Mouse (Mus musculus) lung, postnatal 0 days (tissue): Measurements from ENCODE around the gene Smpd3. TPM values are rescaled to one million over a fixed set of nuclear protein-coding genes. Genes with fewer than 3 reads are reported as not detected.
"Not testable (repeated sequence)": the region's sequence is repeated elsewhere in the genome, so short reads cannot be mapped to it uniquely, and the experiment has no call there.

Experiments used
- ATAC-seq: fragments of 200-750 bp; cut with Nextera tagmentation; 2 replicates; pipeline ENCODE4 v1.8.0; 2017; ENCODE audit warnings: moderate library complexity
- DNase-seq: peaks from one replicate; pipeline ENCODE4 v3.0.0-alpha.2; 2016; ENCODE audit warnings: low spot score
- H3K27ac ChIP-seq: fragments of 300-500 bp; sonication (generic); 2 replicates; pipeline ENCODE4 v1.5.1; 2014; ENCODE audit warnings: antibody characterized with exemption, mild to moderate bottlenecking, low read length, mixed read lengths
- H3K27me3 ChIP-seq: fragments of 300-500 bp; sonication (generic); replicated peaks from 2 replicates; pipeline ENCODE4 v1.6.1; 2014; ENCODE audit warnings: low read length, mixed read lengths; ENCODE audit not compliant: insufficient read depth
- H3K36me3 ChIP-seq: fragments of 300-500 bp; sonication (generic); 2 replicates; pipeline ENCODE4 v1.6.1; 2014; ENCODE audit warnings: low read length, mixed read lengths; ENCODE audit not compliant: insufficient read depth
- H3K4me1 ChIP-seq: fragments of 300-500 bp; sonication (generic); 2 replicates; pipeline ENCODE4 v1.6.1; 2014; ENCODE audit warnings: antibody characterized with exemption, low read depth, low read length, mixed read lengths; ENCODE audit not compliant: insufficient read depth
- H3K4me2 ChIP-seq: fragments of 300-500 bp; sonication (generic); replicated peaks from 2 replicates; pipeline ENCODE4 v1.6.1; 2014; ENCODE audit warnings: low read depth, mild to moderate bottlenecking, low read length, moderate library complexity, mixed read lengths
- H3K4me3 ChIP-seq: fragments of 300-500 bp; sonication (generic); 2 replicates; pipeline ENCODE4 v1.5.1; 2014; ENCODE audit warnings: low read depth, low read length
- H3K9ac ChIP-seq: fragments of 300-500 bp; sonication (generic); replicated peaks from 2 replicates; pipeline ENCODE4 v1.6.1; 2014; ENCODE audit warnings: low read depth, mild to moderate bottlenecking
- H3K9me3 ChIP-seq: fragments of 300-500 bp; sonication (generic); 2 replicates; pipeline ENCODE4 v1.6.1; 2016; ENCODE audit warnings: low read length, mixed read lengths
- CTCF ChIP-seq: IDR thresholded peaks from 2 replicates; pipeline ENCODE4 v1.5.1; 2016; ENCODE audit warnings: antibody characterized with exemption, mild to moderate bottlenecking
- EP300 ChIP-seq: IDR thresholded peaks from 2 replicates; pipeline ENCODE4 v1.6.1; 2016; ENCODE audit warnings: antibody characterized with exemption, mild to moderate bottlenecking, control low read depth
- WGBS: fragments of 180-500 bp; shearing (Covaris S2); extraction: QIAGEN DNeasy Blood & Tissue Kit; methylation state at CpG from one replicate; pipeline ENCODE4 v1.1.7; 2014; 5-methylcytosine and 5-hydroxymethylcytosine counted together
- polyA plus RNA-seq: library from polyadenylated mRNA; unstranded; fragments of >200 nt; fragmentation: Nextera tagmentation; extraction: Ambion mirVana; gene quantifications from 2 replicates; pipeline ENCODE4 v1.2.1, GENCODE M21; 2015

Gene Smpd3
- polyA plus RNA-seq, 1 experiment from 2014 or later, result 1.7 TPM

GRCm38 (mm10) chr8:106308082-106308786, 29.6 kb downstream of the Smpd3 start:
- ATAC-seq, result peak; percentile 97
- H3K27ac ChIP-seq, result peak overlapping the region; percentile 68; the same call in 1 of the 2 replicates

DNA sequence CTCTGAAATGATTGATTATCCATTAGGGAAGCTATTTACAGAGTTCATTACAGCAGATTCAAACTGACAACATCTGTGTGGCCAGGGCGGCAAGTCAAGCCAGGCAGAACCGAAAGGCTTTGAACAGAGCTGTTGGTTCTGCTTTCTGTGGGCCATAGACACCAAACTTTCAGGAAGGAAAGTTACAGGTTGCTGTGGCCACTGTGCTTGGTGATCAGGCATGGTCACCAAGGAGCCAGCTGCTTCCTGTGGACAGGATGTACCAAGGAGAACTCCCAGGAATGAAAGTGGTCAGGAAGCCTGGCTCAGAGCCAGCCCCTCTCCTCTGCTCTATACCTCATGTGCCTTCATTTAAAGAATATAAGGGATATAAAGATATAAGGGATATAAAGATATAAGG, 30.2 kb downstream of the Smpd3 start:
- ATAC-seq (peak; percentile 73), DNase-seq (peak; percentile 75)
- Histone ChIP-seq H3K27me3 (no peaks in the 10 kb centered on the region), H3K36me3 (no peaks in the 10 kb centered on the region), H3K9ac (no peak overlapping the region), H3K4me3 (no peak overlapping the region), H3K4me2 (no peak overlapping the region), H3K9me3 (no peaks in the 10 kb centered on the region), H3K4me1 (no peaks in the 10 kb centered on the region), H3K27ac (peak overlapping the region; percentile 68)
- TF ChIP-seq CTCF (no peak), EP300 (peak; percentile 63)
- 28% methylated on average over 2 of the region's 2 CpGs for WGBS

More at GRCm38 (mm10) chr8:106308082-106308786, 29.6 kb downstream of the Smpd3 start:
- H3K4me2 ChIP-seq, H3K9me3 ChIP-seq, H3K36me3 ChIP-seq, H3K27me3 ChIP-seq, H3K4me1 ChIP-seq, H3K4me3 ChIP-seq, H3K9ac ChIP-seq: not testable (repeated sequence)
- 15% methylated on average over 6 of the region's 6 CpGs for WGBS
- TF ChIP-seq EP300, result peak; percentile 94
- peak; percentile 88 for DNase-seq

- DNase-seq, H3K27ac ChIP-seq, H3K9me3 ChIP-seq, H3K27me3 ChIP-seq, H3K4me2 ChIP-seq, H3K9ac ChIP-seq, H3K36me3 ChIP-seq, H3K4me3 ChIP-seq, H3K4me1 ChIP-seq, ATAC-seq: not testable (repeated sequence)
- WGBS, result 56% methylated on average over 2 of the region's 2 CpGs
Observed at GRCm38 (mm10) chr8:106306711-106307248, 31.0 kb downstream of the Smpd3 start.

DNA sequence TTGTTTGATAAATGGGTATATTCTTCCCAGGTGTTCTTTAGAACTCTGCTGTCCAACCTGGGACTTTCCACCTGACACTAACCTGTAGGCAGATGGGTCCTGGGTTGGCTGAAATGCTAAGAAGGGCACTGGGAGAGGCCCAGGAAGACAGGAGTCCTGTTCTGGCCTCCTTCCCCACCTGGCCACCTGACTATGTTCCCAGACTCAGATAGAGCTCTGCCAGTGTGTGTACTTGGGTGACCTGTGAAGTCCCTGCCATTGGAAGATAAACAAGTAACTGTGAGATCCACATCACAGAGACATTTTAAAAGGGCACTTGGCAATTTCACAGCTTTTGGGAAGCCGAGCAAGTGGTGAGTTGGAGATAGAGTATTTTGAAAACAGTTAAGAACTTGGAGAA, 31.7 kb downstream of the Smpd3 start:
- no peaks in the 10 kb centered on the region for H3K36me3 ChIP-seq

GRCm38 (mm10) chr8:106305301-106305700, 32.5 kb downstream of the Smpd3 start:
- Histone ChIP-seq H3K27ac (no peak overlapping the region), H3K9me3 (no peaks in the 10 kb centered on the region), H3K4me2 (no peak overlapping the region), H3K4me1 (no peaks in the 10 kb centered on the region), H3K27me3 (no peaks in the 10 kb centered on the region), H3K9ac (no peak overlapping the region), H3K36me3 (no peaks in the 10 kb centered on the region), H3K4me3 (no peak overlapping the region)
- ATAC-seq (no peak), DNase-seq (no peak)
- TF ChIP-seq EP300, result no peak
- no peak for TF ChIP-seq CTCF
- 92% methylated on average over 3 of the region's 3 CpGs for WGBS

More for the DNA sequence above, 31.7 kb downstream of the Smpd3 start:
- 62% methylated on average over 1 of the region's 1 CpGs for WGBS
- H3K4me2 ChIP-seq, result no peak overlapping the region
- H3K27ac ChIP-seq, result no peak overlapping the region
- H3K4me1 ChIP-seq, result no peaks in the 10 kb centered on the region
- no peaks in the 10 kb centered on the region for H3K9me3 ChIP-seq
- TF ChIP-seq EP300 (no peak), CTCF (no peak)
- no peaks in the 10 kb centered on the region for H3K27me3 ChIP-seq
- no peak overlapping the region for H3K9ac ChIP-seq
- no peak overlapping the region for H3K4me3 ChIP-seq
- ATAC-seq (no peak), DNase-seq (no peak)

DNA sequence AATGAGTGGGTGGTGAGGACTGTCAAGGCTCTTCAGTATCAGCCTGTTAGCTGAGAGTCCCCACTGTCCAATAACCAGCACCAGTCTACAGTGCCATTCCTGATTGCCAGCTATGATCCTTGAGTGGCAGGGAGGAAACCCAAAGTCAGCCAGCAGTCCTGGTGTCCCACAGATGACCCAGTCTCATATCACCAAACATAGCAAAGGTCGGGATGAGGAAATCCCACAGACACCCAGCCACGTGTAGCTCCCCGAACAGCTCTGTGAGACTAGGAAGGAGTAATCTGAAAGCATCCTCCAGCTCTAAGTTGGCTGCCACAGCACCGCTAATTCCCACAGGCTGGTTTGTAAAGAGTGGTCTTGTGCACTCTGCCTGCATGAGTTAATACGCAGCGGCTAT, 33.5 kb downstream of the Smpd3 start:
- no peak for ATAC-seq
- no peaks in the 10 kb centered on the region for H3K27me3 ChIP-seq
- H3K9ac ChIP-seq, result no peak overlapping the region
- no peaks in the 10 kb centered on the region for H3K4me1 ChIP-seq
- no peaks in the 10 kb centered on the region for H3K36me3 ChIP-seq
- H3K4me2 ChIP-seq, result no peak overlapping the region
- no peak for TF ChIP-seq EP300
- TF ChIP-seq CTCF, result no peak
- no peak overlapping the region for H3K27ac ChIP-seq
- 70% methylated on average over 6 of the region's 6 CpGs for WGBS
- no peaks in the 10 kb centered on the region for H3K9me3 ChIP-seq
- no peak overlapping the region for H3K4me3 ChIP-seq
- no peak for DNase-seq
